ENCODE assay signal across 12 mouse cellular contexts in the genomic region with DNA sequence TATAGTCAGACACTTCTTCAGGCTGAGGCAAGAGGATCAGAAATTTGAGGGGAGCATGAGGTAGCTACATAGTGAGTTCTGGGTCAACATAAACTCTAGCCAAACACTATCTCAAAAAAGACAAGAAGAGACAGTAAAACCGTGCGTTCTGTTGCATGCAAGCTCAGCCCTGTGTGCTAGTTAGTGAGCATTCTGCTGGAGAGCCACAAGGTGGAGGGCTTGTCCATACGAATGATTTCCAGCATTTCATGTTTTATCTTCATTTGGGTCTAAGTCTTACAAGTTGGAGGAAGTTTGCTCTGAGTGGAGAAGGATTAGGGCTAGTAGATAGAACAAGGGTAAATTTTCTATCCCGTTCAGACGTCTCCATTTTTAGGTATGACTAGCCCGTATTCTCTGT. TPM values are rescaled to one million over a fixed set of nuclear protein-coding genes. Genes with fewer than 3 reads are reported as not detected.
DNase-seq lines count a peak whose midpoint lies in the region; ATAC-seq and TF ChIP-seq lines count a peak whose summit lies in the region.
"Had no signal": no experiment of that assay in that cellular context is flagged by ENCODE, and none has a peak within 500 bp of the region (broad histone marks: within the 10 kb centered on the region; RNA-seq: fewer than 3 reads in every experiment).

No protein-coding gene starts in this region.

- no peaks in the 10 kb centered on the region for H3K4me1 ChIP-seq in hindbrain, embryonic 16.5 days (ENCODE audit: control insufficient read depth, insufficient read depth, low read depth, low read length)
- H3K4me1 ChIP-seq in hindbrain, embryonic 12.5 days, result no peaks in the 10 kb centered on the region
- no peaks in the 10 kb centered on the region for H3K4me1 ChIP-seq in lung, embryonic 14.5 days (ENCODE audit: insufficient read depth)
- H3K4me1 ChIP-seq in midbrain, embryonic 15.5 days, result no peaks in the 10 kb centered on the region

- no peak overlapping the region for H3K4me3 ChIP-seq in hindbrain, embryonic 16.5 days (ENCODE audit: low read length)
- no peak overlapping the region for H3K4me3 ChIP-seq in hindbrain, embryonic 12.5 days
- H3K4me3 ChIP-seq in lung, embryonic 14.5 days (ENCODE audit: low read depth, low read length), result no peak overlapping the region
- no peak overlapping the region for H3K4me3 ChIP-seq in midbrain, embryonic 15.5 days

- H3K4me2 ChIP-seq in hindbrain, embryonic 16.5 days (ENCODE audit: low read length), result no peak overlapping the region
- H3K4me2 ChIP-seq in hindbrain, embryonic 12.5 days (replicated peaks), result no peak overlapping the region
- H3K4me2 ChIP-seq in lung, embryonic 14.5 days, result no peak overlapping the region
- no peak overlapping the region for H3K4me2 ChIP-seq in midbrain, embryonic 15.5 days

- WGBS in hindbrain, embryonic 16.5 days, result 89% methylated on average over 6 of the region's 6 CpGs
- WGBS in hindbrain, embryonic 12.5 days, result 86% methylated on average over 6 of the region's 6 CpGs
- WGBS in lung, embryonic 14.5 days, result 77% methylated on average over 6 of the region's 6 CpGs
- WGBS in midbrain, embryonic 15.5 days, result 90% methylated on average over 6 of the region's 6 CpGs

- peaks cover 10% of the 10 kb centered on the region for H3K36me3 ChIP-seq in hindbrain, embryonic 16.5 days (ENCODE audit: control insufficient read depth, insufficient read depth, low read length)
- H3K36me3 ChIP-seq in hindbrain, embryonic 12.5 days, result peaks cover 32% of the 10 kb centered on the region
- H3K36me3 ChIP-seq in lung, embryonic 14.5 days (ENCODE audit: insufficient read depth), result peaks cover 37% of the 10 kb centered on the region; the same call in 1 of the 2 replicates
- peaks cover 6% of the 10 kb centered on the region; the same call in 1 of the 2 replicates for H3K36me3 ChIP-seq in midbrain, embryonic 15.5 days (replicated peaks)

- peak; percentile 52 for DNase-seq in lung, embryonic 14.5 days
- no peak for DNase-seq in lung, postnatal 25 days (ENCODE audit: low spot score)
- peak; percentile 24 for DNase-seq in R1 (ENCODE audit: low read depth, low spot score)
- no peak for DNase-seq in gastrocnemius, postnatal 4 days (ENCODE audit: low spot score in 2 of 2)
- no peak for DNase-seq in layer of hippocampus, postnatal 25 days (ENCODE audit: extremely low spot score in 1 of 2, low spot score in 1 of 2)
- DNase-seq: cerebellum, postnatal 14 days; kidney, adult 11 months; thymus, postnatal 25 days had no signal

- no peak overlapping the region for H3K27ac ChIP-seq in hindbrain, embryonic 16.5 days (ENCODE audit: low read depth, low read length)
- no peak overlapping the region for H3K27ac ChIP-seq in hindbrain, embryonic 12.5 days
- H3K27ac ChIP-seq in lung, embryonic 14.5 days (ENCODE audit: low read depth), result no peak overlapping the region
- no peak overlapping the region for H3K27ac ChIP-seq in midbrain, embryonic 15.5 days

- no peaks in the 10 kb centered on the region for H3K27me3 ChIP-seq in hindbrain, embryonic 16.5 days (replicated peaks; ENCODE audit: control insufficient read depth, insufficient read depth, low read length)
- no peaks in the 10 kb centered on the region for H3K27me3 ChIP-seq in hindbrain, embryonic 12.5 days
- H3K27me3 ChIP-seq in lung, embryonic 14.5 days (ENCODE audit: insufficient read depth, low read length), result no peaks in the 10 kb centered on the region
- no peaks in the 10 kb centered on the region for H3K27me3 ChIP-seq in midbrain, embryonic 15.5 days (replicated peaks)

- peak; percentile 58; the same call in 1 of the 2 replicates for ATAC-seq in hindbrain, embryonic 16.5 days
- ATAC-seq in hindbrain, embryonic 12.5 days (ENCODE audit: low FRiP score), result no peak
- ATAC-seq in lung, embryonic 14.5 days (ENCODE audit: insufficient read depth), result no peak
- peak; percentile 50; the same call in 1 of the 2 replicates for ATAC-seq in midbrain, embryonic 15.5 days (replicated peaks)

- H3K9me3 ChIP-seq in hindbrain, embryonic 16.5 days (ENCODE audit: control insufficient read depth, low read length), result no peaks in the 10 kb centered on the region
- no peaks in the 10 kb centered on the region for H3K9me3 ChIP-seq in hindbrain, embryonic 12.5 days (replicated peaks)
- no peaks in the 10 kb centered on the region for H3K9me3 ChIP-seq in lung, embryonic 14.5 days (ENCODE audit: low read depth, low read length)
- H3K9me3 ChIP-seq in midbrain, embryonic 15.5 days, result no peaks in the 10 kb centered on the region
- H3K9me3 ChIP-seq: G1E had no signal

- TF ChIP-seq CTCF in lung, embryonic 14.5 days (IDR thresholded peaks at IDR 0.05; ENCODE audit: low read depth), result peak; percentile 65

- no peak overlapping the region for H3K9ac ChIP-seq in hindbrain, embryonic 16.5 days (ENCODE audit: low read depth, low read length)
- H3K9ac ChIP-seq in hindbrain, embryonic 12.5 days, result no peak overlapping the region
- H3K9ac ChIP-seq in lung, embryonic 14.5 days, result no peak overlapping the region
- H3K9ac ChIP-seq in midbrain, embryonic 15.5 days, result no peak overlapping the region

RNA-seq across cellular contexts. Expression of gene Efl1, which starts 28.4 kb away (rescaled TPM):
- 18.2 and 20.7 TPM in 2 replicates for polyA plus RNA-seq in hindbrain, embryonic 16.5 days (2015; fragmentation: Nextera tagmentation; extraction: Ambion mirVana)
- polyA plus RNA-seq in hindbrain, embryonic 12.5 days (2016; fragmentation: Nextera tagmentation; extraction: Ambion mirVana), result 19.3 and 22.1 TPM in 2 replicates
- 24.4 and 30.1 TPM in 2 replicates for polyA plus RNA-seq in lung, embryonic 14.5 days (2014; fragmentation: Nextera tagmentation; extraction: Ambion mirVana)
- polyA plus RNA-seq in midbrain, embryonic 15.5 days (2015; fragmentation: Nextera tagmentation; extraction: Ambion mirVana), result 21.6 TPM in 2 replicates
- total RNA-seq in gastrocnemius, postnatal 4 days (2021), result 10 to 100 TPM; 14.5 to 19.9 TPM
- 10 to 100 TPM; 16.3 to 17.4 TPM for total RNA-seq in layer of hippocampus, postnatal 25 days (2021)

RNA-seq across cellular contexts. Expression of gene Saxo2, which starts 28.5 kb away (rescaled TPM):
- polyA plus RNA-seq in hindbrain, embryonic 16.5 days (2015; fragmentation: Nextera tagmentation; extraction: Ambion mirVana), result 31.2 and 31.6 TPM in 2 replicates
- polyA plus RNA-seq in hindbrain, embryonic 12.5 days (2016; fragmentation: Nextera tagmentation; extraction: Ambion mirVana), result 14.0 and 15.9 TPM in 2 replicates
- 3.9 and 4.7 TPM in 2 replicates for polyA plus RNA-seq in lung, embryonic 14.5 days (2014; fragmentation: Nextera tagmentation; extraction: Ambion mirVana)
- 28.2 and 30.4 TPM in 2 replicates for polyA plus RNA-seq in midbrain, embryonic 15.5 days (2015; fragmentation: Nextera tagmentation; extraction: Ambion mirVana)
- total RNA-seq in gastrocnemius, postnatal 4 days (2021), result 1 to 10 TPM; 3.0 to 3.3 TPM
- total RNA-seq in layer of hippocampus, postnatal 25 days (2021), result 10 to 100 TPM in 1 of 2 experiments, 1 to 10 TPM in 1; 8.6 to 10.3 TPM

Comparison
In these comparisons a context has a peak if more than half of its experiments do, and no peak if none do; other contexts are left out.
1. ATAC-seq: peak in hindbrain, embryonic 16.5 days (single experiment) and midbrain, embryonic 15.5 days (single experiment); none in hindbrain, embryonic 12.5 days (single experiment) and lung, embryonic 14.5 days (single experiment).
2. DNase-seq: peak in lung, embryonic 14.5 days (single experiment) and R1 (single experiment); none in lung, postnatal 25 days (single experiment), gastrocnemius, postnatal 4 days (0 of 2) and layer of hippocampus, postnatal 25 days (0 of 2).